Mouse (Mus musculus): Measurements from ENCODE around the gene Hmgb1. TPM values are rescaled to one million over a fixed set of nuclear protein-coding genes. Genes with fewer than 3 reads are reported as not detected.
"Not testable (repeated sequence)": the region's sequence is repeated elsewhere in the genome, so short reads cannot be mapped to it uniquely, and the experiment has no call there.

Gene Hmgb1
- total RNA-seq, 2 experiments from 2014 or later = 127 to 133 TPM

DNA sequence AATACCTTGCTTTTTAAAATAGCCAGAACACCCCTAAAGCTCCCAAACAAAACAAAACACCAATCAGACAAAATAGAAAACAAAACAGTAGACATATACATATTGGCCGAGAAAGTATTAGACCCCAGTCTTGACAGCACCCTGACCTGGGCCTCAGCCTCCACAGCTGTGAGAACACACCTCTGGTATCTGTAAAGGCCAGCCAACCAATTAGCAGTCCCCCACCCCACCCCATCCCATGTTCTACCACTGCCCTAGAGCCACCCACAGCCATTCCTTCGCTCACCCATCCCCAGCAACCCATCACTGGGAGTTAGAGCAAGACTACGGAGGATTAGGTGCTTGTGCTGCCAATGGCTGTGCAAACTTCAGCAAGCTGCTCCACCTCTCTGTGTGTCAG is 33.4 kb downstream of the Hmgb1 start:
- DNase-seq (ENCODE audit: low spot score in 2 of 2) = no peak

DNA sequence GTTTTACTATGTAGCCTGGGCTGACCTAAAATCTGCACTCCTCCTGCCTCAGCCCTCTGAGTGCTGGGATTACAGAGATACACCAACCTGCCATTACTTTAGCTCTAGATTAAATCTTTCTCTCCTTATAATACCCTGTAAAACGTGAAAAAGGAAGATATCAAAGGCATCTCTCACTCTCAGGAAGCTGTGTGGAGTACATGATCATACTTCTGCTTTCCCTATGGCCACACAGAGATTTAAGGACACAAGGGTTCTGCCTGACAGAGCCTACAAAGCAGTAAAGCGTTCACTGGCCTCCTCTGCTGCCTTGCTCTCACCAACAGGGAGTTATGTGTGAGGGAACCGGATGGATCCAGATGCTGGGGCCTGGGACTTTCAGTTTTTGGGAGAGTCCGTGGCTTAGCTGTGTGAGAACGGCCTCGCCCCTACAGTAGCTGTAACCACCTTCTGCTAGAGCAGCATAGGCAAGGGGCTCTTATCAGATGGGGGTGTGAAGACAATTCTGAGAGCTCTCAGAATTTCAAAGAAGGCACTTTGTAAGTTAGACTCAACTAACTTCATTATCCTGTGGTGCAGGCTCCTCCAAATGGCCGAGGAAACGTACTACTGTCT is 36.8 kb downstream of the Hmgb1 start:
- DNase-seq (ENCODE audit: low spot score in 2 of 2) = no peak

DNA sequence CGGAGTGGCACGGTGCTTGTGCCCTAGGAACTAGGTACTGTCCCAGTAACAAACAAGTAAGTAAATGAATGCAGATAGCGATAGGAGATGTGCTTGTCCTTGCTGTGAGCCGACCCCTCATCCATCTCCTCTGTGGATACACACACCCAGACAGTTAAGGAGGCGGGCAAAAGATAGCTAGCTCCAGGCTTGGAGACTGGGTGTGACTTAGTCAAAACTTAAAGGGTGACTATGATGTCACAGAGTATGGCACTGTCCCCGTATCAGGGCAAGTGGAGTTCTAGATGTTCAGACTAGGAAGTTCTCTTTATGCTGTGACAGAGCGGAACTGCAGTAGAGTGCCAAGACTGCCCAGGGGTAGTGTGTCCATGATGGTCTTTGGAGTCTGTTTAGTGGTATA is 37.6 kb downstream of the Hmgb1 start:
- no peak for DNase-seq (ENCODE audit: low spot score in 2 of 2)

DNA sequence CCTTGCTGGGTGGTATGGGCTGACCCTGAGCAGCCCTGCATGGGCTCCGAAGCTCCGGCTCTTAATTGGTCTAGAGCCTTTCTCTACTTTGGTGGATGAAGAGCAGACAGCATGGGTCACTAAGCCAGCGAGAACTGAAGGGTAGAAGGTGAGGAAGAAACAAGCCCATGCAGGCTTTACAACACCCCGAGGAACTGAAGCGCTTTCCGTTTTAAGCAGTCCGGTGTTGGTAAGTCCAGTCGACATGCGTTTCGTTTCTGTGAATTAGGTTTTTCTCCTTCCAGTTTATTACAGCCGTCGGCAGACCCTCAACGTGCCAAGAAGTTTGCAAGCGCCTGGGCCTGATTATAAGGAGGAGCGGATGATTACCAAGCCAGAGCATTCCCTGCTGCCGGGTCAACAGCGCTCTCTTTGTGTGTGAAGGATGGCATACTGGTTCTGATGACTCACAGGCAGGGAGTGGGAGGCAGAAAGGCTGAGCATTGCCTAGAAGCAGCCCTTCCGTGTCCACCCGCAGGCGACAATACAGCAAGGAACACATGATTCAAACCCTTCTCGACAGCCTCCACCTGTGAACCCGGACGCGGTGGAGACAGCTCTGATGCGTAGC is 40.4 kb downstream of the Hmgb1 start:
- peak; percentile 66 to 80 for DNase-seq (ENCODE audit: low spot score in 2 of 2)

DNA sequence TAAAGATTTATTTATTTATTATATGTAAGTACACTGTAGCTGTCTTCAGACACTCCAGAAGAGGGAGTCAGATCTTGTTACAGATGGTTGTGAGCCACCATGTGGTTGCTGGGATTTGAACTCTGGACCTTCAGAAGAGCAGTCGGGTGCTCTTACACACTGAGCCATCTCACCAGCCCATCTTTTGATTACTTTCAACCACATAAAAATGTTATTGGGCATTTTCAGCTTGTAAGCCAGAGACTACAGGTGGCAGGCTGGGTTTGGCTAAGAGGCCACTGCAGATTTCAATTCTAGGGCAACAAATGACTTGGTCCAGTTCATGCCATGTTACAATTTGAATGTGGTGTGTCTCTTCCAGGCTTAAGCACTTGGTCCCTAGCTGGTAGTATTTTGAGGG is 43.1 kb downstream of the Hmgb1 start:
- not testable (repeated sequence) for DNase-seq (ENCODE audit: low spot score in 2 of 2)

DNA sequence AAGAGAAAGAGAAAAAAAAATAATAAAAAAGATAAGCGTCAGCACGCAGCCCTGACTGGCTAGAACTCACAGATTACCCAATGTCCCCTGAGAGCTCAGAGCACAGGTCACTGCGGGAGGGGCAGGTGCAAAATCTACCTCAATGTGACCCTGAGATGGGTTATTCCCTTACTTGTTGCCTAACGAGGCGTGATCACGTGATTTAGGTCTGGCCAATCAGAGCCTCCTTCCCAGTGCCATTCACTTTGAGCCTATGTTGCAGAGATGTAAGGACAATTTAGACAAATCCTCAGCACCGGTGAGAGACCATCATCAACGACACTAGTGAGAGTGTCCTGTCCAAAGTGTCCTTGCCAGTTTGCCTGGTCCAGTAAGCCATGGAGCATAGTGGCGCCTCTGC is 44.0 kb downstream of the Hmgb1 start:
- DNase-seq (ENCODE audit: low spot score in 2 of 2) = no peak

DNA sequence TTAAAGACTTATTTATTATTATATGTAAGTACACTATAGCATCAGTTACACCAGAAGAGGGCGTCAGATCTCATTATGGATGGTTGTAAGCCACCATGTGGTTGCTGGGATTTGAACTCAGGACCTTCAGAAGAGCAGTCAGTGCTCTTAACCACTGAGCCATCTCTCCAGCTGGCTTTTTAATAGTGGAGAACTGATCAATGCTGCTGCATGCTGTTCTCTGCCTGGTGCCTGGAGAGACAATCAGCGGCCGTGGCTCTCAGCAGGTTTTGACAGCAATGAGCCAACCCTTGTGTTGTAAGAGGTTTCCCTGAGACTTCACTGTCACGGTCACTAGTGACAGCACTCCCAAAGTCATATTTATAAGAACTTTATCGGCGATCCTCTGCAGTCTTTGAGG is 46.2 kb downstream of the Hmgb1 start:
- not testable (repeated sequence) for DNase-seq (ENCODE audit: low spot score in 2 of 2)

DNA sequence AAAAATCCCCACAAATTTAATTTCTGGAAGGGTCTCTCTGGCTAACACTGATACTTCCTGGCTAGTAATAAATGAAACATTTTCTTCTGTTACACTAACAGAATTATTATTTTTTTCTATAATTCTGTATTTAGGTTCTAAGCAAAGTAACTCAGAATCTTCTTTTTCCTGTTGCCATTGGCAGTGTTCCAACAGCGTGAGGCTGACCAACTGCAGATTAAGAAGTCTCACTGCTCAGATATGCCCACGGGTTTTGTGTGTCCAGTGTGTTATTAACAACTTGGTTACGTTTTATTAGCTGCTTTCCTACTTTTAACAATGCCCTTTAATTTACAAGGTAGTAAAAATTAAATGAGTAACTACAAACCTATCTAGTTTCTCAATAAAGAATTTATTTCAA is 46.8 kb downstream of the Hmgb1 start:
- DNase-seq (ENCODE audit: low spot score in 2 of 2) = no peak

DNA sequence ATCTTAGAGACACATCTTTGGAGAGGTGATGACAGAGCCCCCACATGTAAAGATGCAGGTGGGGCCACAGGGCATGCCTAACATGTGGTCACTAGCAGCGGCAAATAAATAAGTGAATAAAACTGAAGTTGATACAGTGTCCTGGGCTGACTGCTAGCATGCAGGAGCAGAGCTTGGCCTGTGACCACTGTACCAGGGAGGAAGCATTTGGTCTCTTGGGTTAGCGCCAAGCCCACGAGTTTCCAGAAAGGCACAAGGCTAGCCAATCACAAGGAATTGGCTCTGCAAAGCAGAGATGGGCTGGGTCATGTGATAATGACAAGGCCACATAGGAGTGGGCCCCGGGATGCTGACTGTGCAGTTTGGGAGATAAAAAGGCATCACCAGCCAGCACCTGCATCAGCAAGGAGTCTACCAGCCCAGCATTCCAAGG is 47.3 kb downstream of the Hmgb1 start:
- no peak for DNase-seq (ENCODE audit: low spot score in 2 of 2)

DNA sequence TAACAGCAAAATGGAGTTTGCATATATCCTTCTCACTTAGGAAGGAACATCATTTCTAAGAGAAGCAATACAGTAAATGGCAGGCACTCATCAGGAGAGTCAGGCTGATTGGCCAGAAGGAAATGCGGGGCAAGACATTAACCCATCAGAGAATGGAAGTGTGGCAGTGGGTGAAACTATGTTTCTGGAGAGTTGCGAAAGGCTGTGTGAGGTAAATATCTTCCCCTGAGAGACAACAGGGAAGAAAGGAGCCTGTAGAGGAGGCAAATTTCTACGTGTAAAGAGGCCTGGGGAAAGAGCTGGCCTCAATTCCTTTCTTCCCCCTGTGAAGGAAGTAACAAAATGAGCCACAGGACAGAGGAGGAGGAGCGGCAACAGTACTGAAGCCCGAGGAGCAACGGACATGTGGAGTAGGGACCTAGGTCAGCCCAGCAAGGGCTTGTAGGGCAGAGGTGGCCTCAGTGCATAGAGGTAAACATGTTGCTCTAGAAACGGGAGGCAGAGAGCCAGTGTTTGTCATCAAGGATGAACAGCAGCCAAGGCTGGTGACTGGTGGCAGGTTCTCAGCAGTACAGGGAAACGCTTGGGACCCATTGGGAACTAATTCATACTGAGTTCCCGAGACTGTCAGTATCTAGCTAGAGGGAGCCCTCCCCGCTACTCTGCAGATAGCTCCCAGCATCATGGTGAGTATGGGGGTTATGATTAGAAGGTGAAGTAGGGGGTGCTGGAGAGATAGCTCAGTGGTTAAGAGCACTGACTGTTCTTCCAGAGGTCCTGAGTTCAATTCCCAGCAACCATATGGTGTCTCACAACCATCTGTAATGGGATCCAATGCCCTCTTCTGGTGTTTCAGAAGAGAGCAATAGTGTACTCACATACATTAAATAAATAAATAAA is 48.6 kb downstream of the Hmgb1 start:
- DNase-seq (ENCODE audit: low spot score in 2 of 2) = no peak

DNA sequence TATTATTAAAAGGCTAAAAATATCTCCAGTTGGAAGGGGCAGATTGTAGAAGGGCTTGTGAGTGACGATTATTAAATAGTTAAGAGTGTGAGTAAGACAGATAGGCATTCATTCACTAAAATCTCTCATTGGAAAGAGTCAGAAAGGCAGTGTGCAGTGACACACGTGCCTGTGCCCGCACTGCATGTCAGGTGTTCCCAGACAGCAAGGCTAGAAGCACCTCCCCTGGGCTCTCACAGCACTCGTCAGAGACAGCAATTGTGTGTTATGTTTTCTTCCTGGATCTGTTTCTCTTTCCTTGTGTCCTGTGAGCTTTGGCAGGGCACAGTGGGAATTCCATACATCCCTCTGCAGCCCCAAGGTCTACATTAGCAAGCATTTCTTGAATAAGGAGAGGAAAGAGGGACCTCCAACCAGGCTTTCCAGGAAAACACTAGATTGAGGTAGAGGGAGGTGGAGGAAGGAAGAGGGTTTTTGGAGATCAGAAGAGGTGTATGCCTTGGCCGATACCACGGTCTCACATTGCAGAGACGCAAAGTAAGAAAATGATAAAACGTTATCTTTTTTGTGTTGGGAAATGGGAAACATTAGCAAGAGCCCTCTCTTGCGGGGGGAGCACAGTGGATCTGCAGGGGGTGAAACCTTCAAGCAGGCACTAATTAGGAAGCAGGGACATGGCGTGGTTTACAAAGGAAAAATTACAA is 49.4 kb downstream of the Hmgb1 start:
- DNase-seq (ENCODE audit: low spot score in 2 of 2) = no peak

DNA sequence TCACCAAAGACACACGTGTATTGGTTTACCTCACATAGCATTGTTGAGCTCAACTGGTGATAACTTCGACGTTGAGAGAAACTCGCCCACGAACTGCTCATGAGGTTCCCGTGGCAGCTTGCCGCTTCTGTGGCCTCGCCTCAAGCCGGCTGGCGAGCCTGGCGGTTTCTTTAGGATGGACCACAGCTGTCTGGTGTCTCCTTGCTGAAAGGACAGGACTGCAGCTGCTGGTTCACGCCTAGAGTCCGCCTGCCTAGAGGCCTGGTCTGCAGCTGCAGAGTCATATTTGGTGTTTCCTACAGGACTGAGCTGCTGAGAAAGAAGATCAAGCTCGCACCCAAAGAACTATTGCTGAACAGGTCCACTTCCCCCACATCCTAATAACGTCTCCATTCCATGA is 55.8 kb downstream of the Hmgb1 start:
- DNase-seq (ENCODE audit: low spot score in 2 of 2) = no peak

DNA sequence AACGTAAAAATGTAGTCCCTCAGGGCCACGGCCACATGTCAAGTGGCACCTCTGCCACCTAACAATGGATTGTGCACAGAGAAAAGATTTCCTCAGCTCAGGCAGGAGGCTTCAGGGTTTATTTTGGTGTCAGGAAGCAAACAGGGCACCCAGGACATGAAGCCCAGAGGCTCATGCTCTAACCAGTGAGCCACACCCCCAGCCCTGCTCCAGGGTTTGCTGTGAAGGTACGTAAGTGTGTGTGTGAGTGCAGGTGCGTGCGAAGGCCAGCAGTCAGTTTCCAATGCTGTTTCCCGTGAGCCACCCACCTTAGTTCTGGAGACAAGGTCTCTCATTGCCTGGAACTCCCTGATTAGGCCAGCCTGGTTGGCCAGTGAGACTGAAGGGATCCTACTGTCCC is 60.5 kb downstream of the Hmgb1 start:
- DNase-seq (ENCODE audit: low spot score in 2 of 2) = no peak

DNA sequence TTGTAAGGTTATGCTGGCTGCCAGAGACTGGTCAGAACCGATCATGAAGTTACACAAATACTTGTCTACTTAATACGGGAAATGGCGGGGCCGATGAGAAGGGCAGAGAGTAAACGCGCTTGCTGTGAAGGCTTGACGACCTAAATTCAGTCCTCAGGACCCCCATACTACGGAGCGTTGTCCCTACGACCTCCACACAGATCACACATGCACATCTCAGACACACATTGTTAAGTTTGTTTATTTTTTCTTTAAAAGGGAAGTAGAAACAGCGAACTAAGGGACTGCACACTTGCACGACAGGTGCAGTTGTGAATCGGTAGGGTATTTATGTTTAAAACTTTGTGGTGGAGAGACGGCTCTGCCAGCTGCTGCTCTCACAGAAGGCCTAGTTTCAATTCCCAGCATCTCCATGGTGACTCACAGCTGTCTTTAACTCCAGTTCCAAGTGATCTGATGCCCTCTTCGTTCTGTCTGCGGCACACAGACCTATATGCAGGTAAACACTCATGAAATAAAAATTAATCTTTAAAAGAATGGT is 64.9 kb downstream of the Hmgb1 start:
- no peak for DNase-seq (ENCODE audit: low spot score in 2 of 2)

DNA sequence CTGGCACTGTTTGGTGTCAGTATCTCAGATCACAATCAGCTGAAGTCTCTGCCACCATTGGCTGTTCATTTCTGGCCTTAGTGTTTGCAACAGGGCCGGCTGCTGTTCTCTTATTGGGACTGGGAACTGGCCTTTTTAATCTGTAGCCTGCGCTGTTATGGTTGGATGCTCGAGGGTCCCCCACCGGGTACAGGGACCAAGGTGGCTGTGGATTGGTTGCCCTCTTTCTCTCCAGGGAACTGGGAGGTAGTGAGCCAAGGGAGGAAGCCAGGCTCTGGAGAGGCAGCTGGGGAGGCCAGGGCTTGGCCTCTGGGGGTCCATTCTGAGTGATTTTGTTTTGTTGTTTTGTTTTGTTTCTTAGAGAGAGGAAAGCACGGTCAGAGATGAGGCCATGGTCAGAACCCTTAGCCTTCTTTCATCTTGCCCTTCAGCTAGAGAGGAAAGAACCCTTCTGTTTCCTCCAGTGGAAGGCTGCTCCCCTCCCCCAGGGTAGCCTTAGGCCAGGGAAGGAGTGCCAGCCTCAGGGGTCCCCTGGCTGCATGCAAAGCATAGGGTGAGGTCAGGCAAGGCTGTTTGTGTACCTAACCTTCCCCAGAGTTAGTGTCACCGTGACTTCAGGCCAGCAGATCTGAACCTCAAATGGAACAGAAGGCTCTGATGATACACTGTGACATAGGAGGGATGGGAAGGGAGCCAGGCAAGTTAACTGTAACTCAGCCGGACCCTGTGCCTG is 66.3 kb downstream of the Hmgb1 start:
- DNase-seq (ENCODE audit: low spot score in 2 of 2) = no peak

DNA sequence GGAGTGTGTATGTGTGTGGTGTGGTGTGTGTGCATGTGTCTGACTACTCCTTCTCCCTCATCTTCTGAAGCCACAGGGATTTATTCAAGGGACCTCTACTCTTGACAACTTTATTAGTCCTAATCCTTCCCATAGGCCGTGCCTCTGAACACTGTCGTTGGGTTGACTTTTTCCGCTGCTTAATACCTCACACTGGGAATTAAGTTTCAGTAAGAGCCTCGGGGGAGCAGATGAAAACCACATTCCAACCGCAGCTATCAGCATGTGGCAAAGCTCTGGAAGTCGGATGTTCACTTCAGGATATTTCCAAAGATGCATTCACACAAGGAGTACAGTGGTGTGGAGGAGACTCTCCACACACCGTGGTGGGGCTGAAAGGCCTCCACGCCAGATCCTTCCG is 69.7 kb downstream of the Hmgb1 start:
- DNase-seq (ENCODE audit: low spot score in 2 of 2) = no peak

DNA sequence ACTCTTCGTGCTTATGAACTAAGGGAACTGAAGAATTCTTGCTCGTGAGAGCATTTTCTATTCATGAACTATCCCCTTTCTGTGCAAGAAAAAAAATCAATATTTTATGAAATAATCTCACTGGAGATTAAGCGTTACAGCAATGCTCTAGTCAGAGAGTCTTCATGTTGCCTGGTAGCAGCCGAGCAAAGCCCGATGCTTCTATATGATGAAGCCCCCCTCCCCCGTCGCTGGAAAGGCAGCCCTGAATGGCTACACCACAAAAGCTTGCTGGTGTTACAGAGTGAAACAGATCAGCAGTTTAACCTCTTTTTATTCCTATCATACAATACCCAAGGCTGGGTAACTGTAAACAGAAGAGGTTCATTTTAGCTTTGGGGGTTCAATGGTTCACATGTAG is 70.3 kb downstream of the Hmgb1 start:
- DNase-seq (ENCODE audit: low spot score in 2 of 2) = no peak

DNA sequence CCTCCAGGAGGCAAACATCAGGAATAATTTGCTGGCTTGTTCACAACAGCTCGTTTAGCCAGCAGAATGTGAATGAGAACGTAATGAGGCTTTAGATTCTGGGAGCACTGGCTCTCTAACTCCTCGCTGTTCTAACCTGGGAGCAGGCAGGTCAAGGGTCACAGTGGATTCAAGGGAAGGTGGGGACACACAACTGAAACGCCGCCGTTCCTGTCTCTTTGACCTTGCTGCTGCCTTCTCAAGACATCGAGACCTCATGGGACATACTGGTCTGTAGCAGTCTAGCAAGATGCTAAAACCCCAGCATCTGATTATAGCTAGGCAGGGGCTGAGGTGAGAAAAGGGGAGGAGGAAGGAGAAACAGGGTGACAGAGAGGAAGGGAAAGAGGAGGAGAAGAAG is 70.8 kb downstream of the Hmgb1 start:
- DNase-seq (ENCODE audit: low spot score in 2 of 2) = no peak

DNA sequence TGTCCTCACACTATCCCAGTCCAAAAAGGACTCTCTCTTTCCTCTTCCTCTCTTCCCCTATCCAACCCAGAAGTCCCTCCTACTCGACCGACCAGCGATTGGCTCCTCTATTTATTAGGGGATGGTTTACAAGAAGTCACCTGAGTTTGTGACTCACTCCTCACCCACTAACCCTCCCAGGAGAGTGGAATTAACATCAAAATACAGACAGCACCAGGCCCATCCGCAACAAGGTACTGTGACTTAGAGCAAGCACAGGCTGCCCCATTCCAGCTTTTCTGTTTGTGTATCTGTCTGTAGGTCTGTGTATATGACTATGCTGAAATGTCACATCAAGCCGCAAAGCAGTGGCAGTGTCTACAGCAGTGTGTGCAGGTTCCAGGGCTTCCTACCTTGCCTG is 71.7 kb downstream of the Hmgb1 start:
- DNase-seq (ENCODE audit: low spot score in 2 of 2) = no peak

DNA sequence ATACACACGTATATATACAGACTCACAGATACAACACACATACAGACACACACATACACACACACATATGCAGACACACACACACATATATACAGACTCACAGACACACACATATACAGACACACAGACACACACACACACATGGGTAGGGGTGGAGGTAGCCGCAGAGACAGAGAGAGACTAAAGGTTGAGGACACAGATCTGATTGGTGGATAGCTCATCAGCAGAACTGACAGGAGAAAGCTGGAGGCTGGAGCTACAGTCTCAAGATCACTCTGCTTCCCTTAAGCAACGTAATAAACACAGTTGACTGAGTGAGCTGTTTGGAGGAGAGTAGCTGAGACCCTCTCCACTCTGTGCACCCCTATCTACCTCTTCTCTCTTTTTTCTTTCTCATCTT is 75.1 kb downstream of the Hmgb1 start:
- DNase-seq (ENCODE audit: low spot score in 2 of 2) = no peak

DNA sequence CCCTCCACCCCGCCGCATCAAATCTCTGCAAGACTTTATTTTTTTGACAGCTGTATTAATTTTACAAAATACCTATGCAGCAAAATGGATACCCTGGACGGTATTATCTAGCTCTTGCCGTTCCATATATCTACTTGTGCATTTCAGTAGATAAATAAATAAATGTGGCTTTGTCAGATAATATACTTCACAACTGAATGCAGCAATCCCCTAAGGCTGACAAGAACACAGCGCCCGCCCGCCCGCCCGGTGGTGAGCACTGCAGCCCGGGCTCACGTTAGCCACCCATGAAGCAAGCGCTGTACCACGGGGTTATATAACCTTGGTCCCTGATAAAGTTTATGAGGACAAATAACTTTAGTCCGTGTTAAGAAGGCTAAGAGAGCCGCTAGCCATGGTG is 76.1 kb downstream of the Hmgb1 start:
- DNase-seq (ENCODE audit: low spot score in 2 of 2) = no peak
